Mouse (Mus musculus): Measurements from ENCODE around the gene Zfp637. TPM values are rescaled to one million over a fixed set of nuclear protein-coding genes. Genes with fewer than 3 reads are reported as not detected.

Zfp637 gene
- polyA plus RNA-seq, 1 experiment from 2014 or later, result 140 TPM

- H3K4me1 ChIP-seq, result no peaks in the 10 kb centered on the region
- 60% methylated on average over 3 of the region's 3 CpGs for WGBS
- no peaks in the 10 kb centered on the region for H3K36me3 ChIP-seq
- H3K9me3 ChIP-seq (replicated peaks), result no peaks in the 10 kb centered on the region
- no peaks in the 10 kb centered on the region for H3K27me3 ChIP-seq
- no peak overlapping the region for H3K4me2 ChIP-seq (replicated peaks)
- H3K9ac ChIP-seq, result no peak overlapping the region
- no peak overlapping the region for H3K27ac ChIP-seq
- H3K4me3 ChIP-seq, result no peak overlapping the region
- ATAC-seq (ENCODE audit: low FRiP score), result no peak
Measured at GRCm38 (mm10) chr6:117892386-117892785, 51.4 kb downstream of the Zfp637 start.

GRCm38 (mm10) chr6:117893435-117893834 is 52.5 kb downstream of the Zfp637 start:
- ATAC-seq (ENCODE audit: low FRiP score), result no peak
- Histone ChIP-seq H3K9me3 (replicated peaks) (no peaks in the 10 kb centered on the region), H3K9ac (no peak overlapping the region), H3K4me2 (replicated peaks) (no peak overlapping the region), H3K27ac (no peak overlapping the region), H3K36me3 (no peaks in the 10 kb centered on the region), H3K27me3 (no peaks in the 10 kb centered on the region), H3K4me3 (no peak overlapping the region), H3K4me1 (no peaks in the 10 kb centered on the region)
- 95% methylated on average over 2 of the region's 2 CpGs for WGBS

Other genes with a start within 250 kb of the Zfp637 start
- 12.2 and 14.9 TPM in 2 replicates for gene Zfp239, start 20.9 kb downstream of the Zfp637 start, polyA plus RNA-seq (2016; fragmentation: Nextera tagmentation; extraction: Ambion mirVana)
- 474 and 480 TPM in 2 replicates for gene Hnrnpf, start 59.1 kb downstream of the Zfp637 start, polyA plus RNA-seq (2016; fragmentation: Nextera tagmentation; extraction: Ambion mirVana)
- 1.9 and 3.1 TPM in 2 replicates for gene Fxyd4, start 96.5 kb downstream of the Zfp637 start, polyA plus RNA-seq (2016; fragmentation: Nextera tagmentation; extraction: Ambion mirVana)
- 0.21 and 0.38 TPM in 2 replicates for gene Rasgef1a, start 170.3 kb downstream of the Zfp637 start, polyA plus RNA-seq (2016; fragmentation: Nextera tagmentation; extraction: Ambion mirVana)